Mouse (Mus musculus): Measurements from ENCODE around the gene Acp4. TPM values are rescaled to one million over a fixed set of nuclear protein-coding genes. Genes with fewer than 3 reads are reported as not detected.
A peak's percentile ranks its signal among the peaks of the same experiment; 100 is the strongest.
"Not testable (repeated sequence)": the region's sequence is repeated elsewhere in the genome, so short reads cannot be mapped to it uniquely, and the experiment has no call there.

Gene Acp4
- total RNA-seq, 2 experiments from 2014 or later: not detected

DNA sequence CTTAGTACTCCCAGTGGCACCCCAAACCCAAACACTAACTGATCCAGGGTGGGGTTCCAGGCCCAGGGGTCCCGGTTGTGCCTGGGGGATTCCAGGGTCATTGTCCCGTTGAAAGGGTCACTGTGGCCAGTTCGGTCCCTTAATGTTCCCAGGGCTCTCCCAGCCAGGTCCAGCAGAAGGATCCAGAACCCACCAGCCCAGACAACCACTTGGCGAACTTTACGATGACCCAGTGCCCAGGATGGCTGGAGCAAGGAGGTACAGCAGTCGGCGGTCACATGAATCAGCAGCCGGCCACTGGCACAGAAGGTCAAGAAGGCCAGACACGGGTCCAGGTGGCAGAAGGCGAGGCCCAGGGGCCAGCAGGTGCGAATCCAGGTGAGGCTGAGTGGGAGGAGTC, 10.9 kb upstream of the Acp4 start:
- DNase-seq (ENCODE audit: low spot score in 2 of 2): no peak

DNA sequence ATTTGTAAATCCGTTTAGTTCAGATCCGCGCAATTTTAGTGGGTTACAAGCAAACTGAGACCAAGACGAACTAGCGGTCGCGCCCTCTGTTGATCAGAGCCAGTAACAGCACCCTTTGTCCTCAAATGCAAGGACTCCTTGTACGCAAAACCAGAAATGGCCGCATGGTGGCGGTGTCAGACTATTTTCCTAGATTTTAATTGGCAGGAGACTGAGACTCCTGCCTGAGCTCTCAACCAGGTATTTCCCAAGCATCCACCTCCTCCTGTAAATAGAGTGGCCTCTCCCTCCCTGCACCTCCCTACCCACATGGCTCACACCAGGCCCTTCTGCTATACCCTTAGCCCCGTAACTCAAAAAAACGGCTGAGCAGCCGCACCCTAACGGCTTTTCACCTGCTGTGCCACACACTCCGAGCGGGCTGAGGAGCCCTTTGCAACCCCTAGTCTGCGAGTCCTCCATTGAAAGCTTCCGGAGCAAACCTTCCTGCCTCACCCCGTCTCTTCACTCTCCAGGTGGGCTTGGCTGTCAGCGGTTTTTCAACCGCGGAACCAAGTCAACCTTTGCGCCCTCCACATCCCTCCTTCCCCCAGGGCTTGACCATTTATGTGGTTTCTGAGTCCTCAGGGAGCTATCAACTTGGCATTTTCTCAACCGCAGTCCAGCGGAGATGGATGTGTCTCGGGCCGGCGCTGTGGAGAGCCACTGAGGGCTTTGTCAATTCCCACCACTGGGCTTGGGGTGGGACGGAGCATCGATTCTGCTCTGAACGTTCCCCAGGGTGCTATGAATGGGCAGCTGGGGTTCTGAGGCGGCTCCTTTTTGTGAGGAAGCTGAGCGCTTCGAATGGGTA, 5.8 kb upstream of the Acp4 start:
- DNase-seq (ENCODE audit: low spot score in 2 of 2): peak; percentile 78 to 88

DNA sequence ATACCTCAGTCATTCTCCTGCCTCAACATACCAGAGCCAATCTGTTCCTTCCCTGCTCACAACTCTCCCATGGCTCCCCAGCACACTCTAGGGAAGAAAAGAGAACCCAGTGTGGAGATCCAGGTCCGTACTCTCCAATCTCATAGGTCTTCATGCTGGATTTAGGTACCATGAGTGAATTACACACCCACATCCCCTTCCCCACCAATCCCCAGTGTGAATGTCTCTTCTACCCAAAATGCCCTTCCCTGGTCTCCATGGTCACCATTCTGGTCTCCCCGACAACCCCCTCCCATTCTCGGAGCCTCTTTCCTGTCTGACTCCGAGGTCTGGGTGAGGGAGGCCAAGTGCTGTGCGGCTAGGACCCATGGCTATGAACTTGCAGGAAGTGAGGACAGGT, 4.0 kb upstream of the Acp4 start, which contains the start of gene Gm15517:
Gm15517 (plus strand) TSS at position 301 of the 400 bp plus-strand sequence.
- no peak for DNase-seq (ENCODE audit: low spot score in 2 of 2)

DNA sequence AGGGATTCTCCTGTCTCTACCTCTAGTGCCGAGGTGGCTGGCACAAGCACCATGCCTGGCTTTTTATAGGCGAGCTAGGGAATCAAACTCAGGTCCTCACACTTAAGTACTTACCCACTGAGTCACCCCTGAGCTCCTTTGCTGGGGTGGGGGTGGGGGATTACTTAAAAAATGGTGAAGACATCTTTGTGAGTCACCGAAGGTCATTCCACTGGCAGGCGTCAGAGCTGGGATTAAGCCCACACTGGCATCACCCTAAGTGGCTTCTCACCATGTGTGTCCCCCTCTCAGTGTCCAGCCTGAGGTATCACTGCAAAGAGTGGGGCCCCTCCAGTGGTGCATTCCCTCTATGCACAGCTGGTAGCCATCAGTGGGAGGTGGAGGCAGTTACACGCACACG, 3.2 kb upstream of the Acp4 start:
- no peak for DNase-seq (ENCODE audit: low spot score in 2 of 2)

- DNase-seq (ENCODE audit: low spot score in 2 of 2): no peak
Measured at GRCm38 (mm10) chr7:44254930-44255329, 2.2 kb downstream of the Acp4 start.

DNA sequence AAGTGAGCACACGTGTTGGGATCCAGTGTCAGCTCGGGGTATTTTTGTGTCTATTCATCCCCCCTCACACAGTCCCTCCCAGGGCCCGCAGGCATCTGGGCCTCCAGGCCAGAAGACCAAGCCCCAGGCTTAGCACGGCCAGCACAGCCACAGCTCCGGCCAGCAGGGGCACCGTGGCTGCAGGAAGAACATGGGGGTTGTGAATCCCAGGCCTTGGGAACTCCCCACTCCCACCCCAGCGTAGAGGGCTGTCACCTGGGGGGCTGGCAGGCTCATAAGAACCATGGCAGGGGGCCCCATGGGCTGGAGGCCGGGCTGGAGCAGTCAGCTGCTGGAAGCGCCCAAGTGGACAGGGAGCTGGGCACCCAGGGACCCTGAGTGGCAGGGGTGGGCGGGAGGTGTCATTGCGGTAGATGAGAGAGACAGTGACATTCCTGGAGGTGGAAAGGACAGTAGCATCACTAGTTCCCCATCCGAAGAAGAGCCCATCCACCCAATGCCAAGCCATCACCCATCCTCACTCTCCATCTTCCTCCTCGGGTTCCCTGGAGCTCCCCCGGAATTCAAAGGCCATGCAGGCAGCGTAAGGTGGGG, 4.1 kb downstream of the Acp4 start:
- DNase-seq (ENCODE audit: low spot score in 2 of 2): no peak

GRCm38 (mm10) chr7:44250732-44251275, 6.4 kb downstream of the Acp4 start:
- not testable (repeated sequence) for DNase-seq (ENCODE audit: low spot score in 2 of 2)

GRCm38 (mm10) chr7:44249248-44249647, 7.9 kb downstream of the Acp4 start:
- DNase-seq (ENCODE audit: low spot score in 2 of 2): no peak

GRCm38 (mm10) chr7:44247971-44248370, 9.2 kb downstream of the Acp4 start:
- no peak for DNase-seq (ENCODE audit: low spot score in 2 of 2)

DNA sequence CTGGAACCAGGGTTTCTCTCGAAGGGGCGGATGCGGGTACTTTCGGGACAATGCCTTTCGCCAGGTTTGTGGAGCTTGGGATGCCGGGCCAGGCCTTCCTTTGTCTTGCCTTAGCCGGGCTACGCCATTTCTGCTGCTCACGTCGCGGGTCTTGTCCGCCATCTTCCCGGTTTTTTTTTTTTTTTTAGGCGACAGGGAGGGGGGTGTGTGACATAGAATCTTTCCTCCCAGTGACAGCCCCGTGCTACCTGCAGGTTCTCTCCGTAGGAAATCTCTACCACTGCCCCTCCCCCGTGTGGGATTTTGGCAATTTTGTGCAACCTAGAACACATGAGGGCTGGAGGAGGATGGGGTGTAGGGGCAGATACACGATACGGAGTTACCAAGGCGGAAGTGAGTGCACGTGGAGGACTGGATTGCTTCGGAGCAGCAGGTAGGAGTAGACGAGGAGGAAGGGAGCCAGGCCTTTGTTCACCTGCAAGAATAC, 10.2 kb downstream of the Acp4 start:
- no peak for DNase-seq (ENCODE audit: low spot score in 2 of 2)

GRCm38 (mm10) chr7:44246055-44246983, 10.9 kb downstream of the Acp4 start, which contains the start of the genes 1700028J19Rik and 2410002F23Rik:
1700028J19Rik (minus strand) TSS chr7:44246695.
2410002F23Rik (plus strand) TSS chr7:44246722.
- DNase-seq (ENCODE audit: low spot score in 2 of 2): peak; percentile 86 to 92

DNA sequence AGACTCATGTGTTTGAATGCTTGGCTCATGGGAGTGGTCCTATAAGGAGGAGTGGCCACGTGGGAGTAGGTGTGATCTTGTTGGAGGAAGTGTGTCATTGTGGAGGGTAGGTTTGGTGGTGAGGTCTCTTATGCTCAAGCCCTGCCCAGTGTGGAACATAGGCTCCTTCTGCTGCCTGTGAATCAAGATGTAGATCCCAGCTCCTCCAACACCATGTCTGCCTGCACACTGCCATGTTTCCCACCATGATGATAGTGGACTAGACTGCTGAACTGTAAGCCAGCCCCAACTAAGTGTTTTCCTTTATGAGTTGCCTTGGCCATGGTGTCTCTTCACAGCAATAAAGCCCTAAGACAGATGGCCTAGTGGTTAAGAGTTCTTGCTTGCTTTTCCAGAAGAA, 13.1 kb downstream of the Acp4 start:
- DNase-seq (ENCODE audit: low spot score in 2 of 2): no peak

- no peak for DNase-seq (ENCODE audit: low spot score in 2 of 2)
Measured at GRCm38 (mm10) chr7:44241163-44241562, 16.0 kb downstream of the Acp4 start.

DNA sequence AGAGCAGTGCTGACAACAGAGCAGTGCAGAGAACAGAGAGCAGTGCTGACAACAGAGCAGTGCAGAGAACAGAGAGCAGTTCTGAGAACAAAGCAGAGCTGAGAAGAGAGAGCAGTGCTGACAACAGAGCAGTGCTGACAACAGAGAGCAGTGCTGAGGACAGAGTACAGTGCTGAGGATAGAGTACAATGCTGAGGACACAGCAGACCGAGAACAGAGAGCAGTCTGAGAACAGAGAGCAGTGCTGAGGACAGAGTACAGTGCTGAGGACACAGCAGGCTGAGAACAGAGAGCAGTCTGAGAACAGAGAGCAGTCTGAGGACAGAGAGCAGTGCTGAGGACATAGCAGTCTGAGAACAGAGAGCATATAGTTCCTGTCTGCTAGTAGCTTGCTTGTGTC, 16.5 kb downstream of the Acp4 start:
- no peak for DNase-seq (ENCODE audit: low spot score in 2 of 2)

- no peak for DNase-seq (ENCODE audit: low spot score in 2 of 2)
Measured at GRCm38 (mm10) chr7:44239913-44240312, 17.3 kb downstream of the Acp4 start.

- DNase-seq (ENCODE audit: low spot score in 2 of 2): no peak
Measured at GRCm38 (mm10) chr7:44235909-44236308, 21.3 kb downstream of the Acp4 start, which contains the start of gene Gm36864. Gm36864 (plus strand) TSS chr7:44236177.

- DNase-seq (ENCODE audit: low spot score in 2 of 2): no peak
Measured at GRCm38 (mm10) chr7:44225076-44225475, 32.1 kb downstream of the Acp4 start, which contains the start of gene Klk1. Klk1 (plus strand) TSS chr7:44225360.

DNA sequence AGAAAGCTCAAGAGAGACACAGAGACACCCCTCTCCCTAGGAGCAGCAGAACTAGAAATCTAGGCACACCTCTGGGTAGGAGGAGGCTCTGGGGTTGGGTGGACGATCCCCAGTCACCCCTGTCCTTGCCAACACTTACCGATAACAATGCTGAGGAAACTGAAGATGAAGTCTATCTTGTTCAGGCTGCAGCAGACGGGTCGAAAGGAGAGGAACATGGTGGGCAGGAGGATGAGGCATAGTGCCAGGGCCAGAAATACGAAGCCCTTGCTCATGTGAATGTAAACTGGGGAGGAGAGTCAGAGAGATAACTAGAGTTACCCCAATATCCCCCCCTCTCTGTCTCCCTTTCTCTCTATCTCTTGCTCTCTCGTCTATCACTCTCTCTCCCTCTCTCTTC, 34.8 kb downstream of the Acp4 start:
- DNase-seq (ENCODE audit: low spot score in 2 of 2): not testable (repeated sequence)

- DNase-seq (ENCODE audit: low spot score in 2 of 2): not testable (repeated sequence)
Measured at GRCm38 (mm10) chr7:44221601-44222000, 35.6 kb downstream of the Acp4 start.

DNA sequence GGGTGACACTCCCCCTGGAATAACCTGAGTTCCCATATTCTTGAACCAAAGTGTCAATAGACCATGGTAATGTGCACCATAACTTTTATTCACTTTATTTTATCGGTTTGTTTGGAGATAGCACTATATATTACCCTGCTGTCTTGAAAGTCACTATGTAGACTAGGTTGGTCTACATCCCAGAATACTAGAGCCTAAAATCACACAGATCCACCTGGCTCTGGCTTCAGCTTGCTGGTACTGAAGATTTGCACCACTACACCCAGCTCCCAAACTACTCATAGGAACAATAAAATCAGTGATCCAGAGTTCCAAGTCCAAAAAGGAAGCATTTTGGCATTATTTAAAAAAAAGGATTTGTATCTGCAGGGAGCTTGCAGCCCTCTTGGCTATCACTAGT, 41.5 kb downstream of the Acp4 start, which contains the start of gene Klk1b5:
Klk1b5 (plus strand) TSS at position 301 of the 400 bp plus-strand sequence.
- no peak for DNase-seq (ENCODE audit: low spot score in 2 of 2)

- DNase-seq (ENCODE audit: low spot score in 2 of 2): no peak
Measured at GRCm38 (mm10) chr7:44208307-44208706, 48.9 kb downstream of the Acp4 start.

Data from gastrocnemius, postnatal 4 days (tissue).